Mouse (Mus musculus): Measurements from ENCODE around the gene Ehbp1. TPM values are rescaled to one million over a fixed set of nuclear protein-coding genes. Genes with fewer than 3 reads are reported as not detected.

Gene Ehbp1
- 10 to 100 TPM; 52.6 to 57.5 TPM for total RNA-seq (2021)

DNA sequence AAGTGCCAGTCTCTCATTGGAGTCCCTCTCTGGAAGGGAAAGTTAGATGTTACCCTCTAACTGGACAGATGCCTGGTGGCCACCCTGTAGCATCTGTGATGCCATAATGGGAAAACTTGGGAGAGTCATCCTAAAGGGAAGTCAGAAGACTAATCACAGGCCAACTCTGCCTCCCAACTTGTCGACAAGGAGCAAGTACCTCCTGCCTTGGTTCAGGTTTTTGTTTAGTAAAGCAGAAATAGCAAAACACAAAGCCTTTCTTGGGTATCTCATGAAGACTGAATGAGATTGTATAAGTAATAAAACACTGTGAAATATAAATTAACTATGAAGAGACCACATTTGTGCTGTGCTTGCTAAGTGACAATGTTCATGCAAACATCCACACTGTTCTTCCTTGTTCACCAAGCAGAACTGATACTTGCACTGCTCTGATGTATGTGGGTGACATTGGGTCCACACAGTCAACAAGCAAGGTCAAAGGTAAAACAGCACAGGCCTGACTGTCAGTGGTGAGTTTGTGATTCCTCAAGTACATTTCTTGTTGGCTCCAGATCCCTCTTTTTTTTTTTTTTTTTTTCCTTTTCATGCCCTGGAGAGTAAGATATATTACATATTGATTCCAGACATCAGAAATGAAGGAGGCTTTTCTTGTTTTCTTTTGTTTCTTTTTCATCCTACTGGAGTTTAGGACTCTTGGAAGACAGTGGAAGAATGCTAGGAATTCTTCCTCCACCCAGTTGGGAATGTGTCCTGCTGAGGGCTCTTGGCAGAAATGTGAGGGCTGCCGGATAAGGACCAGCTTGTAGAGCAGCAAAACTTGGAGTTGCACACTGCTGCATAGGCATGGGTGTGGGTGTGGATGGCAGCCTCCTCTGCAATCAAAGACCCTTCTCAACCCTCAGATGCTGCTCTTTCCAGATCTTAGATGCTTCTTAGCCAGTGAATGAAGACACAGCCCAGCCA is at the start of gene Ehbp1:
Ehbp1 (minus strand) TSS at position 51 of the 966 bp plus-strand sequence.
- intact Hi-C loops (cut with DNase I), result no loop called here
- DNase-seq (ENCODE audit: low spot score in 2 of 2), result no peak

DNA sequence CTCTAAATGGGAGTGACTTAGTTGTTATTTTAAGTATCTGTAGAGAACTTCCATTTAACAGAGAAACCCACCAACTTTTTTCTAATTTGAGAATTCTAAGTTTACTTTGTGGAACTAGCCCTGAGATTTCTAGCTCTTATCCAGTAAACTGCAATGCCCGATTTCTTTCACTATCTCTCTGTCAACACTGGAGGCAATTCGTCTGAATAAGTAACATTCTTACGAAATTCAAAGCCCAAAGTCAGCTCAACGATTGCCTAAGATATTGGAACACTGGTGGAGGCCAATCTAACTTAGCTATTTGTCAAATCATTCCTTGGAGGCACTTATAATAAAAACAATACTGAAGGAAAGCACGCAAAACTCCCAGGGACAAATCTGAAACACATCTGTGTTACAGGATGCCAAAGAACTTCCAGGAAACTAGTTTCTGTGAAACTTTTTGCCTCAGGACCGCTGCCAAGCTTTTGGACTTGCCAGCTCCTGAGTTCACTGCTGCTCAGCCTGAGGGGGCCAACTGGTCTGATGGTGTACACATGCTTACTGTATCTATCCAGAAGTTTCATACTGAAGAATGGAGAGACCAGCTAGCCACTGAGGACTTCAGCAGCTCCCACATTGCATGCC is 45.5 kb upstream of the Ehbp1 start:
- no peak for DNase-seq (ENCODE audit: low spot score in 2 of 2)
- intact Hi-C loops (cut with DNase I), result no loop called here

DNA sequence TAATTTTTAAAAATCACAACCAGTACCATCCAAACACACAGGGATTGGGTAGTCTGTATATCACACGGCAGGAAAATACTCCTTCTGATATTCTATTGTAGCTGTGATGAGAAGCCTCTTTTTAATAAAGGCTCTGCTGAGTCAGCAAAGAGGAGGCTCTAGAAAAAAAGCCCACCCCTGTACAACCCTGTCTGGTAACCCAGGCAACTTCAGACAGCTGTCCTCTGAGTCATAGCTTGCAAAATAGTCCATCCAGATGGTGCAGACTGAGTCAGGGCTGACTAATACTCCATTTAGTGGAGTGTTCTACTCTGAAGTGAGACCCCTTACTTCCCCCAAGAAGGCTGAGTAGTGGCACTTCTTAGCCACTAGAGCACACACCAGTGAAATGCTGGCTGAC is 41.4 kb upstream of the Ehbp1 start:
- peak in 1 of 2 experiments; percentile 3 for DNase-seq (ENCODE audit: low spot score in 2 of 2)
- intact Hi-C loops (cut with DNase I), result no loop called here

DNA sequence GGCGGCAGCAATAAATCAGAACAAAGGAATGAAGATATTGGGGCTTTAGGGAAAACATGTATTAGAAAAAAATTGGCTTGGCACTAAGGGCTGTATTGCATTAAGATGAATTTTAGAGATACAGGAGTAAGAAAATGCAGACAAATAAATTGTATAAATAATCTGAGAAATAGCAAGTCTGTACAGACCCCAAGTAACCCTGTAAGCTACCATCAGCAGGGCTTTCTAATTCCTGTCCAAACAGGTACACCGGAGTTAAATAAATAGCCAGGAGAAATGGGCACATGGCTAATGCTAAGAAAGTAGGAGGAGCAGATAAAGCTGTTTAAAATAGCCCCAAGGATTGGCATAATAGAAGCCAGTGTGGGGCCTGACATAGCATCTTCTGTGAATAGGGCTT is 32.7 kb upstream of the Ehbp1 start:
- no peak for DNase-seq (ENCODE audit: low spot score in 2 of 2)
- intact Hi-C loops (cut with DNase I), result no loop called here

DNA sequence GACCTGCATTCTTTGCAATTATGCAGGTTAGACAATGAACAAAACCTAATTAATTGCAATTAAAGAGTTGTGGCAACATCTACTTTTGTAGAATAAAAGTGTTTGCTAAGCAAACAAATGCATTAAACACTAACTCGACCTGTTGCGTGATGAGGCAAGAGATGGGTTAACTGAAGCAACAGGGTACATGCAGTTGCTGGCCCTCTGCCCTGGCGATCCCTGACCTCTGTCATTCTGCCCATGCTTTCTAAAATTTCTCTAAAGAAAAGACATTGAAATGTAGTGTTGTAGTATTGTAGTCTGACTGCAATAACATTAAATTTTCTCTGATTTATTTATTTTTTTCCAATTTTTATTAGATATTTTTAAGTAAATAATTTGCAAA is 31.2 kb upstream of the Ehbp1 start:
- intact Hi-C loops (cut with DNase I), result no loop called here

DNA sequence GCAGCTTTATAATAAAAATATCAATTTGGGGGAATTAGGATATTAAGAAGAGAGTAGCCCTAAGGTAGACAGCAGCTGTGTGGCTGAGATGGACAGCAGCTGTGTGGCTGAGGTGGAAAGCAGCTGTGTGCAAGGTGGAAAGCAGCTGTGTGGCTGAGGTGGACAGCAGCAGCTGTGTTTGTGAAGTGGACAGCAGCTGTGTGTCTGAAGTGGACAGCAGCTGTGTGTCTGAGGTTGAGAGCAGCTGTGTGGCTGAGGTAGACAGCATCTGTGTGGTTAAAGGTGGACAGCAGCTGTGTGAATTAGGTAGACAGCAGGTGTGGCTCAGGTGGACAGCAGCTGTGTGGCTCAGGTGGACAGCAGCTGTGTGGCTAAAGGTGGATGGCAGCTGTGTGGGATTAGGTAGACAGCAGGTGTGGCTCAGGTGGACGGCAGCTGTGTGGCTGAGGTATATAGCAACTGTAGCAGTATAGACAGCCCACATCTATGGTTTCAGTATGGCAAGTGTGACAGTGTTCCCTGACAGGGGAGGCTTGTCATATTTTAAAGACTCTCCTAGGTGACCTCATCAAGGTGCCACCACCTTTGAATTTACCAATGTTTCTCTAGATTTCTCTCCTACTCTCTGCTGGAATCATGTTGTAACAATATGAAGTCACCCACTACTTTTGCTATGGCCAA is 30.7 kb upstream of the Ehbp1 start:
- no peak for DNase-seq (ENCODE audit: low spot score in 2 of 2)
- intact Hi-C loops (cut with DNase I), result no loop called here

More for the DNA sequence above, 31.2 kb upstream of the Ehbp1 start:
- DNase-seq (ENCODE audit: low spot score in 2 of 2), result no peak

DNA sequence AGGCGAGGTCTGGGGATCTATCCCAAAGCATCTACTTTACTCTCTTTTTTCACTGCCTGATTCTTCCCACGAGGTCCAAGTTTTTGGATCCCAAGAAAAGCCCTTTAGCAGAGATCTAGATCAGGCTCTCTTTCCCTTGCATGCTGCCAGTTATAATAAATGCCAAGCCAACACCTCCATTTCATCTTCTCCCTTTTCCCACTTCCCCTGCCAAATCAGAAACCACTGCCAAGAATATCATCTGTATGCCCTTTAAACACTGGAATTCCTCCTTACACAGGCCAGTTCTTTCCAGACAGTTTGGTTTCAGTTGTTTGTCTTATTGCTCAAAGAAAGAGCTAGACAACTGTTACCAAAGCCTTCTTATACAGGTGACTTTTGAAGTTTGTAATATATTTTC is 27.7 kb upstream of the Ehbp1 start:
- intact Hi-C loops (cut with DNase I), result no loop called here
- peak in 1 of 2 experiments; percentile 32 for DNase-seq (ENCODE audit: low spot score in 2 of 2)

DNA sequence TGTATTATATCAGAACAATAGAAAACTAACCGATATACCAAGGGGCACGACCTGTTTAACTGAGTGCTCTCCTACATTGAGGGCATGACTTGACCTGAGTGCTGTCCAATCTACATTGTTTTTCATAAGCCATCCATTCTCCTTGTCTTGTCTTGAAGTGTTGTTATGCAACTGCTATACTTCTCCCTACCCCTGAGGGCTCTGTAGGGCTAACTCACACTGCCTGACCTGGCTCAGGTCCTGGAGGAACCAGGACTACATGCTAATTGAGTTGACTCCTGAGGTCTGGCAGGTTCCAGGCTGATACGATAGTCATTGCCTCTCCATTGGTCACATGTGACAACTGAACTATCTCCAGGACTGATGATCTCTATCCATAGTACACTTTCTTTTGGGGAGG is 26.5 kb upstream of the Ehbp1 start:
- DNase-seq (ENCODE audit: low spot score in 2 of 2), result no peak
- intact Hi-C loops (cut with DNase I), result no loop called here

DNA sequence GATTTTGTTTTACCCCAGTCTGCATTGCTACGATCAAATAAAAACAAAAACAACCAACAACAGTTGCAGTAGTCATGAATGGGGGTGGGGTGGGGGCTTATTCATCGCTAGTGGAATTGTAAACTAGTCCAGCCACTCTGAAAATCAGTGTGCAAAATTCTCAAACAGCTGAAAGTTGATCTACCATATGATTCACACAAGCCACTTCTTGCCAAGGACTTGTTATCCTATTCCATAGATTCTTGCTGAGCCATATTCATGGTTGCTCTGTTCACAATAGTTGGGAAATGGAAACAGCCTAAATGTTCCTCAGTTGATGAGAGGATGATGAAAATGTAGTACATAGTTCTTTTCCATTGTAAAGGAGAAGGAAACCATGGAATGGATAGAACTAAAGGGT is 24.4 kb upstream of the Ehbp1 start:
- intact Hi-C loops (cut with DNase I), result no loop called here
- DNase-seq (ENCODE audit: low spot score in 2 of 2), result no peak

DNA sequence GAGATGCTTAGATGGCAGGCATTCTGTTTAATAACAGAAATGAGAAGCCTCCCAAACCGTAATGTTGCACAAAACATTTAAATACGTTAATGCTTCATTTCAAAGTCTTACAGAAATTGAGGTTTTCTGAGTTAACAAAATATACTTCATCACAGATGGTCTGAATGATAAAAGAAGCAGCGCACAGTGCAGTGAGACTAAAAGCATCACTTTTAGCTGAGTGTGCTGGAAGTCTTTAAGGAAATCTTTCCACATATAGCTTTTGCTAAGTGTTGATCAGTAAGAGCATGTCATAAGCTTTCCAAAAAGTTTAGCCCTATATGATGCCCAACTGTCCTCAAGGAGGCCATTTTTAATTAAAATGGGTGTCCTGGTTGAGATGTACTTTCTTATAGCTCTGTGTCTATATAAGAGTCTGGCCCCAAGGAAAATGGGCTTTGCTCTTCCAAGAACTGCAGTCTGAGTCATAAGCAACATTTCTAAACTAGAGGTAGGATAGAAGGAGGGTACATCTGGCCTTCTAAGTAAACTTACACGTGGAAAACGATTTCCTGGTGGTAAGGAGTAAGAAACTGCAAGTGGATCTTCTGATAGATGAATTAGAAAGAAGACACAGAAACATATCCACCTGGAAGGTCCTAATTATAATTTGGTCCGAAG is 12.0 kb upstream of the Ehbp1 start:
- intact Hi-C loops (cut with DNase I), result loop anchor here (5.0 kb wide), 1 partner anchor 67 kb away; no protein-coding TSS in a partner anchor
- peak; percentile 16 to 69 for DNase-seq (ENCODE audit: low spot score in 2 of 2)

DNA sequence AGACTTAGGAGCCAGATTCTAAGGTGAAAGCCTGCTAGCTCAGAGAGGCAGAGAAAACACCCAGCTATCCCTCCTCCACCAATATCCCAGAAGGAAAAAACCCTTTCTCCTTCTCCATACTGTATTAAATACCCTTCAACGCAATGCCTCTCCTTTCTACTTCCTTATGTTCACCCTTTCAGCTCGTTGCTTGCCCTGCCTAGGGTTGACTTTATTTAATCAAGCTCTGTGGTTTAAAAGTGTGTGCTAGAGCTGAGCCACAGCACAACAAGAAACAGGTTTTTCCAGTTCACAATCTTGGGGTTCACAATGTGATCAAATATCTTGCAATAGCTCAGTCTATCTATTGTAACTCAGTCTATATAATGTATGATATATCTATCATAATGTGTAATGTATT is 7.9 kb upstream of the Ehbp1 start:
- DNase-seq (ENCODE audit: low spot score in 2 of 2), result no peak
- intact Hi-C loops (cut with DNase I), result loop anchor here (5.0 kb wide), 1 partner anchor 63 kb away; no protein-coding TSS in a partner anchor

DNA sequence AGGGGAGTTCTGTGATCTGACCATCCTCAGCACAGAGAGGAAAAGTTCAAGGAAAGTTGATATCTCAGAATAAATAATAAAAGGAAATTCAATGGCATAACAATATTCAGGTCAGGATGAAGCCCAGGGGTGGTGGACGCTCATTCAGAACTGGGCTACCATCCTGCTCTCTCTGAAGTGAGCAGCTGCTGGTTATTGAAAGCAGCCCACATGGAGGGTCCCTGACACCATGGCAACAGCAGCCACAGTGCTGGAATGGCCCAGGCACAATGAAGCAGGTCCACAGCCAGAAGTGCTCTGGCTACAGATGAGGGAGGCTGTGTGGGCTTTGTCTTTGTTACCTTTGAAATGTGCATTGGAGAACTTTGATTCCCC is 6.4 kb upstream of the Ehbp1 start:
- peak in 1 of 2 experiments; percentile 28 for DNase-seq (ENCODE audit: low spot score in 2 of 2)
- intact Hi-C loops (cut with DNase I), result no loop called here

DNA sequence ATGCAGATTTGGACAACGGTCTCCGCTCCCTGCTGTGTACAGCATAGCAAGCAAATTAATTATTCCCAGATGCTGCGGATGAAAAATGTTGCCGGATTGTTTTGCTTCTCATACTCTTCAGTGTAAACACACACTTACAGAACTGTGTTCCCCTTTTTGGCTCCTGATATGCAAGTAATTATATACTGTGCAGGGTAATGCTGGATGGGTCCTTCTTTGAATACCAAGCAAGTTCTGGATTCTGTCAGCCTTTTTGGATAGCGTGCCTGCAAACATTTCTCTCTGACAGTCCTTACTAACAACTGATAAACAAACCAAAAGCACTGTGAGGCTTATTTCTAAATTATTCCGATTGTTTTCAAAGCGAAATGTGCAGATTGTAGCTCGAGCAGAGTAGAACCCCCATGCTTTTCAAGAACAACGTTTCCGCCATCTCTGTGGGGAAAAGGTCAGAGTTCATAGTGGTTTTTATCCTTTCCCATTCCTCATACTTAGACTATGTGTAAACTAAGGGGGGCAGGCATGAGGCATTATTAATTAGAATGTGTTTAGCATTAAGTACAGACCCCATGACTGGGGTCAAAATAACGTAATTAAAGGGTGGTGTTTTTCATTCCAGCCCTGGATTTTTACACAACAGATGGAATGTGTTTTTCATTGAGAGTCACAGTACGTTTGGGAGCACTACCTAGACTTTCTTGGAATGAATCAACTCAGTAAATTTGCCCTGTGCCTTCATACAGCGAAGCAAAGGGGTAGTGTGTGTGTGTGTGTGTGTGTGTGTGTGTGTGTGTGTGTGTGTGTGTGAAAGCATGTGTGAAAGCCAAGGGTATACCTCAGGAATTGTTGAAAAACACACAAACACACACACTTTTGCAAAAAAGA is 5.8 kb upstream of the Ehbp1 start:
- no peak for DNase-seq (ENCODE audit: low spot score in 2 of 2)
- intact Hi-C loops (cut with DNase I), result no loop called here

DNA sequence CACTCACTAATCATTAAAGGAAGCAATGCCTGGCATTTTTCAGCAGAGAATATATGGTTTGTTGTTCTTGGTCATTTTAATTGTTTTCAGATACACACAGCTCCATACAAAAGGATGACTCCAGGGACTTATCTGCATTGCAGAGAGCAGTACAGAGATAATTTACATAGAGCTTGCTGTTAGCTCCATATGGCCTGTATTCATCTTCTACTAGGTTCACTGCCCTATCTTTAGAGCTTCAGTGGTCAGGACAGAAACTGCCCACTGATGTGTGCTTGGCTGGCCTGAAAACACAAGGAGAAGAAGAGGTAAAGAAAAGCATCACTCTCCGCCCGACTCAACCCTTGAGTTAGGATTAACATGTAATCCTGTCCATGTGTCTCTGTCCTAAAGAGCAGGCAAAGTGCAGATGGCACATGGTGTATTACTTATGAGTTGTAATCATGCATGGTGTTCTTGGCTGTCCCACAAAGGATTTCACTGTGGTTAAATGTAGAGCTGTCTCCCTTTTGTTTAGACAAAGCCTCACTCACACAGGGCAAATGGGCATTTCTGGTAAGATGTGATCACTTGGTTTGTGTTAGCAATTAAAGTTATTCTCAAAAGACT is 14.7 kb downstream of the Ehbp1 start:
- intact Hi-C loops (cut with DNase I), result no loop called here
- DNase-seq (ENCODE audit: low spot score in 2 of 2), result no peak

DNA sequence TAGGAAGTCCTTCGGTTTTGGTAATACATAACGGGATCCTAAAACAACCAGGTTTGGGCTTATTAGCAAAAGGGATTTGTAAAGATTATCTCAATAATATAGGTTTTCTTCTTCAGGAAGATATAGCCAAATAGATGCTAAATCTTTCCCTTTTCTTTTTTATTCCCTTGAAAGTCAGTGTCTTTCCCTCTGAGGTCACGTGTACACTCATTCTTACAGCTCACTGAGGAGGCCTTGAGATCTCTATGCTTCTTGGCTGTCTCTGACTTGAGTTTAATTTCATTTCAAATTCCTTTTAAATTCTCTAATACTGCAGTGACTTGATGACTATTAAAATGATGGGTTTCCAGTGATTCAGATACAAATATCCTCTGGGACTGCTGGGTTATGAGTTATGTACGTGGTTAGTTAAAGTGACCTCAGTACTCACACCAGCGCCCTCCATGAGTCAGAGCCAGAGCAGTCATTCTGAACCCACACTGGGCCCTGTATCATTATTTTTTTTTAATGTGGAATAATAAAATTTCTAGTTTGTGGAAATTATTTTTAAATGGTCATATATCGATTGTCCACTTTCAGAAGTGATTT is 24.2 kb downstream of the Ehbp1 start:
- intact Hi-C loops (cut with DNase I), result no loop called here
- DNase-seq (ENCODE audit: low spot score in 2 of 2), result no peak

DNA sequence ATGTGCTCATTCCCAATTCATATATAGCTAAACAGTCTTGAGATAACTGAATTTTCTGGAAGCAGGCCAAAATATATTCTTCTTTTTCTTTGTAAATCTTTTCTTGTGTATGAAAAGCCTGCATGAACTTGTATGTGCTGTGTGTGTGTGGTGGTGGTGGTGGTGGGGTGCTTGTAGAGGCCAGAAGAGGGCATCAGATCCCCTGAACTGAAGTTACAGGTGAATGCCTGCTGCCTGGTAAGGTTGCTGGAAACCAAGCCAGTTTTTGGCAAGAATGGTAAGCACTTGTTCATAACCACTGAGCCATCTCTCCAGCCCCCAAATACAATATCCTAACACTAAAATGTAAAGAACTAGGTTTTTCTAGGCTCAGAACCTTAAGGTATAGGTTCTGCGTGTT is 26.3 kb downstream of the Ehbp1 start:
- intact Hi-C loops (cut with DNase I), result no loop called here
- DNase-seq (ENCODE audit: low spot score in 2 of 2), result no peak

DNA sequence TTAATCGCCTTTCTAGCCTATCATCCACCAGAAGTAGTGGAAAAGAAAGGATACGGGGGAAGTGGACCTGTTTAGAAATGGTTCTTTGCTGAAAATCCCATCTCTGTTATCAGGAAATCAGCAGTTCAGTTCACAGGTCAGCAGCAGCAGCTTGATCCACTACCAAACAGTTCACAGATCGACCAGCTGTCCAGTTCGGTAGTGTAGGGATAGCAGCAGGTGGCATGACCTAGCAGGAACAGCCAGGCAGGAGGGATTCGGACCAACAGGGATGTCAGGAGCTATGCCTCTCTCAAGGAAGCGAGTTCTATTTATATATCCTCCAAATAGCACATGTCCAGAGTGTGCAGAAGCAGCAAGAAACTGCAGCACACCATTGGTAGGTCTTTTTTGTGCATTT is 40.9 kb downstream of the Ehbp1 start:
- intact Hi-C loops (cut with DNase I), result no loop called here
- DNase-seq (ENCODE audit: low spot score in 2 of 2), result no peak

DNA sequence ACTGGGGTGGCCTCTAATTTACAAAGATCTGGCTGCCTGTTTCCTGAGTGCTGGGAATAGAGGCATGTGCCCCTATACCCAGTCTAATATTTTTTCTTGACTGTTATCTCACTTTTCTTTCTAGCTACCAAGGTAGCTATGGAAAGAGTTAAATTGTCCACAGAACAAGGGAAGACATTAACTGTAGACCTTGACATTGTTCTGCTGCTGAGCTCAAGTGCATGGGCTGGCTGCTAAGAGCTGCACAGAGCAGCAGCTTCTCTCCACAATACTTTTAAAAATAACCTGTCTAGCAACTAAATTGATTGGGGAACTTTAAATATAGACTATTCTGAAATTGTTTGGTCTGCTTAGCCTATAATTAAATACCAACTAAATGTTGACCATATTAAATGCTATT is 52.9 kb downstream of the Ehbp1 start:
- DNase-seq (ENCODE audit: low spot score in 2 of 2), result no peak
- intact Hi-C loops (cut with DNase I), result loop anchor here (5.0 to 10.0 kb wide), 3 partner anchors 63 to 686 kb away; partner anchors contain the start of gene Zrsr1

All from left cerebral cortex, postnatal 25 days (tissue).